Mouse (Mus musculus) liver, embryonic 16.5 days (tissue): ENCODE data around the gene Apobec1. TPM values are rescaled to one million over a fixed set of nuclear protein-coding genes. Genes with fewer than 3 reads are reported as not detected.

Experiments
- ATAC-seq: fragments of 200-750 bp; cut with Nextera tagmentation; 2 replicates; pipeline ENCODE4 v1.8.0; 2017; ENCODE audit warnings: low read depth, mild to moderate bottlenecking, moderate number of reproducible peaks, moderate library complexity
- H3K27ac ChIP-seq: fragments of 300-500 bp; sonication (generic); 2 replicates; pipeline ENCODE4 v1.5.1; 2014; ENCODE audit warnings: mild to moderate bottlenecking, low read length
- H3K27me3 ChIP-seq: fragments of 300-500 bp; sonication (generic); 2 replicates; pipeline ENCODE4 v1.6.1; 2014; ENCODE audit warnings: low read depth, low read length, mixed read lengths; ENCODE audit not compliant: control insufficient read depth, insufficient read depth
- H3K36me3 ChIP-seq: fragments of 300-500 bp; sonication (generic); 2 replicates; pipeline ENCODE4 v1.6.1; 2014; ENCODE audit warnings: mild to moderate bottlenecking; ENCODE audit not compliant: control insufficient read depth, insufficient read depth
- H3K4me1 ChIP-seq: fragments of 300-500 bp; sonication (generic); 2 replicates; pipeline ENCODE4 v1.6.1; 2014; ENCODE audit warnings: low read depth, low read length, mixed read lengths; ENCODE audit not compliant: control insufficient read depth
- H3K4me2 ChIP-seq: fragments of 300-500 bp; sonication (generic); 2 replicates; pipeline ENCODE4 v1.6.1; 2014; ENCODE audit warnings: low read depth, low read length, mixed read lengths
- H3K4me3 ChIP-seq: fragments of 300-500 bp; sonication (generic); 2 replicates; pipeline ENCODE4 v1.5.1; 2014; ENCODE audit warnings: low read depth, mild to moderate bottlenecking, low read length
- H3K9ac ChIP-seq: fragments of 300-500 bp; sonication (generic); 2 replicates; pipeline ENCODE4 v1.6.1; 2014; ENCODE audit warnings: low read depth, low read length
- H3K9me3 ChIP-seq: fragments of 300-500 bp; sonication (generic); replicated peaks from 2 replicates; pipeline ENCODE4 v1.6.1; 2016; ENCODE audit warnings: low read length; ENCODE audit not compliant: control insufficient read depth
- WGBS: fragments of 180-500 bp; shearing (Covaris S2); extraction: QIAGEN DNeasy Blood & Tissue Kit; methylation state at CpG from one replicate; pipeline ENCODE4 v1.1.7; 2014; ENCODE audit not compliant: insufficient replicate concordance; 5-methylcytosine and 5-hydroxymethylcytosine counted together
- polyA plus RNA-seq: library from polyadenylated mRNA; unstranded; fragments of >200 nt; fragmentation: Nextera tagmentation; extraction: Ambion mirVana; gene quantifications from 2 replicates; pipeline ENCODE4 v1.2.1, GENCODE M21; 2015

Apobec1 gene
- polyA plus RNA-seq, 1 experiment from 2014 or later = 6.2 TPM

GRCm38 (mm10) chr6:122626110-122626509 is 23.9 kb upstream of the Apobec1 start, which contains the start of gene Dppa3:
Gene Dppa3, plus strand, starts transcription at chr6:122626410.
- Histone ChIP-seq H3K4me3 (no peak within 1 kb of the TSS), H3K4me2 (peak within 1 kb of the TSS; percentile 52), H3K4me1 (no peaks in the 10 kb centered on the region), H3K9me3 (no peaks in the 10 kb centered on the region), H3K36me3 (no peaks in the 10 kb centered on the region), H3K27me3 (no peaks in the 10 kb centered on the region), H3K9ac (no peak within 1 kb of the TSS), H3K27ac (no peak within 1 kb of the TSS)
- ATAC-seq = no peak
- 75% methylated on average over 8 of the region's 8 CpGs for WGBS

- ATAC-seq = peak; percentile 80
- H3K9ac ChIP-seq = no peak overlapping the region
- no peaks in the 10 kb centered on the region for H3K9me3 ChIP-seq
Measured at GRCm38 (mm10) chr6:122625156-122625555, 22.9 kb upstream of the Apobec1 start.

GRCm38 (mm10) chr6:122624480-122624879 is 22.2 kb upstream of the Apobec1 start:
- Histone ChIP-seq H3K36me3 (no peaks in the 10 kb centered on the region), H3K27ac (no peak overlapping the region), H3K9ac (no peak overlapping the region), H3K9me3 (no peaks in the 10 kb centered on the region), H3K4me3 (no peak overlapping the region), H3K4me1 (no peaks in the 10 kb centered on the region), H3K4me2 (no peak overlapping the region), H3K27me3 (no peaks in the 10 kb centered on the region)
- ATAC-seq = no peak
- 45% methylated on average over 5 of the region's 5 CpGs for WGBS

More at GRCm38 (mm10) chr6:122625156-122625555, 22.9 kb upstream of the Apobec1 start:
- Histone ChIP-seq H3K4me2 (no peak overlapping the region), H3K27me3 (no peaks in the 10 kb centered on the region), H3K4me3 (no peak overlapping the region), H3K4me1 (no peaks in the 10 kb centered on the region), H3K27ac (no peak overlapping the region), H3K36me3 (no peaks in the 10 kb centered on the region)
- WGBS = 58% methylated on average over 4 of the region's 4 CpGs

GRCm38 (mm10) chr6:122621066-122621465 is 18.8 kb upstream of the Apobec1 start:
- H3K9me3 ChIP-seq = no peaks in the 10 kb centered on the region
- no peaks in the 10 kb centered on the region for H3K36me3 ChIP-seq
- no peak overlapping the region for H3K4me3 ChIP-seq
- no peak overlapping the region for H3K27ac ChIP-seq
- H3K9ac ChIP-seq = no peak overlapping the region
- WGBS = 75% methylated on average over 6 of the region's 6 CpGs
- H3K27me3 ChIP-seq = no peaks in the 10 kb centered on the region
- no peaks in the 10 kb centered on the region for H3K4me1 ChIP-seq
- no peak overlapping the region for H3K4me2 ChIP-seq
- peak; percentile 61 for ATAC-seq

- Histone ChIP-seq H3K4me2 (no peak overlapping the region), H3K27me3 (no peaks in the 10 kb centered on the region), H3K27ac (no peak overlapping the region), H3K4me3 (no peak overlapping the region), H3K9me3 (no peaks in the 10 kb centered on the region), H3K9ac (no peak overlapping the region), H3K36me3 (no peaks in the 10 kb centered on the region), H3K4me1 (no peaks in the 10 kb centered on the region)
- WGBS = 40% methylated on average over 3 of the region's 3 CpGs
- no peak for ATAC-seq
Measured at GRCm38 (mm10) chr6:122616022-122616421, 13.8 kb upstream of the Apobec1 start.

- Histone ChIP-seq H3K4me3 (no peak overlapping the region), H3K9me3 (no peaks in the 10 kb centered on the region), H3K36me3 (no peaks in the 10 kb centered on the region), H3K27me3 (no peaks in the 10 kb centered on the region), H3K4me1 (no peaks in the 10 kb centered on the region), H3K9ac (no peak overlapping the region), H3K4me2 (no peak overlapping the region), H3K27ac (no peak overlapping the region)
- WGBS = 37% methylated on average over 2 of the region's 2 CpGs
- ATAC-seq = no peak
Measured at GRCm38 (mm10) chr6:122614047-122614446, 11.8 kb upstream of the Apobec1 start.

GRCm38 (mm10) chr6:122612426-122612825 is 10.2 kb upstream of the Apobec1 start:
- WGBS = 61% methylated on average over 4 of the region's 4 CpGs
- Histone ChIP-seq H3K4me2 (no peak overlapping the region), H3K9me3 (no peaks in the 10 kb centered on the region), H3K9ac (no peak overlapping the region), H3K27me3 (no peaks in the 10 kb centered on the region), H3K27ac (no peak overlapping the region), H3K4me3 (no peak overlapping the region), H3K36me3 (no peaks in the 10 kb centered on the region), H3K4me1 (no peaks in the 10 kb centered on the region)
- ATAC-seq = no peak

- ATAC-seq = peak; percentile 59
- Histone ChIP-seq H3K4me2 (peak within 1 kb of the TSS; percentile 15; the same call in 1 of the 2 replicates), H3K9ac (no peak within 1 kb of the TSS), H3K27ac (no peak within 1 kb of the TSS), H3K4me1 (no peaks in the 10 kb centered on the region), H3K36me3 (no peaks in the 10 kb centered on the region), H3K4me3 (no peak within 1 kb of the TSS), H3K27me3 (no peaks in the 10 kb centered on the region), H3K9me3 (no peaks in the 10 kb centered on the region)
- 22% methylated on average over 14 of the region's 14 CpGs for WGBS
Measured at GRCm38 (mm10) chr6:122609771-122610170, 7.5 kb upstream of the Apobec1 start, which contains the start of gene Gdf3. Gene Gdf3, minus strand, starts transcription at chr6:122610087.

GRCm38 (mm10) chr6:122609377-122609728 is 7.1 kb upstream of the Apobec1 start:
- H3K4me3 ChIP-seq = no peak overlapping the region
- no peaks in the 10 kb centered on the region for H3K9me3 ChIP-seq

More at GRCm38 (mm10) chr6:122609377-122609728, 7.1 kb upstream of the Apobec1 start:
- no peak overlapping the region for H3K27ac ChIP-seq
- H3K9ac ChIP-seq = no peak overlapping the region
- peak overlapping the region; percentile 15; the same call in 1 of the 2 replicates for H3K4me2 ChIP-seq
- H3K4me1 ChIP-seq = no peaks in the 10 kb centered on the region
- ATAC-seq = no peak
- 23% methylated on average over 9 of the region's 9 CpGs for WGBS
- H3K27me3 ChIP-seq = no peaks in the 10 kb centered on the region
- H3K36me3 ChIP-seq = no peaks in the 10 kb centered on the region
